Mouse (Mus musculus) limb, embryonic 10.5 days (tissue): Measurements from ENCODE around the gene Srgap3. TPM values are rescaled to one million over a fixed set of nuclear protein-coding genes. Genes with fewer than 3 reads are reported as not detected.
"Not testable (repeated sequence)": the region's sequence is repeated elsewhere in the genome, so short reads cannot be mapped to it uniquely, and the experiment has no call there.

ENCODE experiments used
- DNase-seq: peaks from one replicate; pipeline ENCODE4 v3.0.0-alpha.2; 2017; ENCODE audit warnings: low spot score
- H3K27ac ChIP-seq: fragments of 300-500 bp; sonication (generic); 2 replicates; pipeline ENCODE4 v1.5.1; 2016; ENCODE audit warnings: mild to moderate bottlenecking
- H3K27me3 ChIP-seq: fragments of 300-500 bp; sonication (generic); 2 replicates; pipeline ENCODE4 v1.6.1; 2016; ENCODE audit warnings: low read depth, mild to moderate bottlenecking; ENCODE audit not compliant: poor library complexity, severe bottlenecking
- H3K36me3 ChIP-seq: fragments of 300-500 bp; sonication (generic); 2 replicates; pipeline ENCODE4 v1.6.1; 2016; ENCODE audit warnings: mild to moderate bottlenecking, moderate library complexity
- H3K4me1 ChIP-seq: fragments of 300-500 bp; sonication (generic); 2 replicates; pipeline ENCODE4 v1.6.1; 2016
- H3K4me3 ChIP-seq: fragments of 300-500 bp; sonication (generic); 2 replicates; pipeline ENCODE4 v1.5.1; 2016; ENCODE audit warnings: mild to moderate bottlenecking, moderate library complexity
- H3K9me3 ChIP-seq: fragments of 300-500 bp; sonication (generic); replicated peaks from 2 replicates; pipeline ENCODE4 v1.6.1; 2016; ENCODE audit warnings: mild to moderate bottlenecking
- WGBS: fragments of 180-500 bp; shearing (Covaris S2); methylation state at CpG from one replicate; pipeline ENCODE4 v1.1.7; 2016; 5-methylcytosine and 5-hydroxymethylcytosine counted together
- polyA plus RNA-seq: library from polyadenylated mRNA; unstranded; fragments of >200 nt; fragmentation: Nextera tagmentation; extraction: Ambion mirVana; gene quantifications from 2 replicates; pipeline ENCODE4 v1.2.1, GENCODE M21; 2016

Srgap3 gene
- polyA plus RNA-seq, 1 experiment from 2014 or later = 3.8 TPM

GRCm38 (mm10) chr6:112861351-112862297 is 85.4 kb downstream of the Srgap3 start:
- Histone ChIP-seq H3K27ac (no peak overlapping the region), H3K27me3 (no peaks in the 10 kb centered on the region), H3K9me3 (no peaks in the 10 kb centered on the region), H3K4me3 (no peak overlapping the region), H3K36me3 (no peaks in the 10 kb centered on the region), H3K4me1 (peaks cover 5% of the 10 kb centered on the region; the same call in 1 of the 2 replicates)
- no peak for DNase-seq
- WGBS = 89% methylated on average over 11 of the region's 11 CpGs

GRCm38 (mm10) chr6:112860290-112860689 is 86.8 kb downstream of the Srgap3 start:
- DNase-seq, H3K4me3 ChIP-seq, H3K27me3 ChIP-seq, H3K4me1 ChIP-seq, H3K36me3 ChIP-seq, H3K9me3 ChIP-seq, H3K27ac ChIP-seq: not testable (repeated sequence)
- whole genome bisulfite sequencing = 97% methylated on average over 5 of the region's 5 CpGs

GRCm38 (mm10) chr6:112857057-112857456 is 90.0 kb downstream of the Srgap3 start:
- H3K27me3 ChIP-seq = no peaks in the 10 kb centered on the region
- H3K27ac ChIP-seq = no peak overlapping the region
- no peaks in the 10 kb centered on the region for H3K9me3 ChIP-seq
- no peak for DNase-seq
- H3K4me3 ChIP-seq = no peak overlapping the region
- no peaks in the 10 kb centered on the region for H3K36me3 ChIP-seq
- H3K4me1 ChIP-seq = peaks cover 15% of the 10 kb centered on the region
- WGBS = 68% methylated on average over 6 of the region's 6 CpGs

GRCm38 (mm10) chr6:112855183-112855582 is 91.9 kb downstream of the Srgap3 start:
- Histone ChIP-seq H3K9me3 (no peaks in the 10 kb centered on the region), H3K4me3 (no peak overlapping the region), H3K27me3 (no peaks in the 10 kb centered on the region), H3K4me1 (peaks cover 18% of the 10 kb centered on the region), H3K36me3 (no peaks in the 10 kb centered on the region), H3K27ac (no peak overlapping the region)
- DNase-seq = no peak
- 92% methylated on average over 6 of the region's 6 CpGs for WGBS

GRCm38 (mm10) chr6:112852261-112853235 is 94.5 kb downstream of the Srgap3 start:
- Histone ChIP-seq H3K36me3 (no peaks in the 10 kb centered on the region), H3K4me3 (no peak overlapping the region), H3K27me3 (no peaks in the 10 kb centered on the region), H3K9me3 (no peaks in the 10 kb centered on the region), H3K27ac (no peak overlapping the region), H3K4me1 (peaks cover 18% of the 10 kb centered on the region)
- no peak for DNase-seq
- 63% methylated on average over 14 of the region's 14 CpGs for WGBS

GRCm38 (mm10) chr6:112850745-112851144 is 96.3 kb downstream of the Srgap3 start:
- Histone ChIP-seq H3K27me3 (no peaks in the 10 kb centered on the region), H3K4me1 (peaks cover 13% of the 10 kb centered on the region), H3K4me3 (no peak overlapping the region), H3K36me3 (no peaks in the 10 kb centered on the region), H3K9me3 (no peaks in the 10 kb centered on the region), H3K27ac (no peak overlapping the region)
- no peak for DNase-seq
- 76% methylated on average over 5 of the region's 5 CpGs for WGBS

- no peaks in the 10 kb centered on the region for H3K9me3 ChIP-seq
- no peaks in the 10 kb centered on the region for H3K27me3 ChIP-seq
- no peak for DNase-seq
- WGBS = 94% methylated on average over 8 of the region's 8 CpGs
- H3K36me3 ChIP-seq = no peaks in the 10 kb centered on the region
- H3K4me1 ChIP-seq = peaks cover 20% of the 10 kb centered on the region
- H3K4me3 ChIP-seq = no peak overlapping the region
- no peak overlapping the region for H3K27ac ChIP-seq
Measured at GRCm38 (mm10) chr6:112848629-112849180, 98.4 kb downstream of the Srgap3 start.

- H3K4me1 ChIP-seq = peaks cover 20% of the 10 kb centered on the region; the same call in 1 of the 2 replicates
- no peak overlapping the region for H3K27ac ChIP-seq
- no peak for DNase-seq
- no peak overlapping the region for H3K4me3 ChIP-seq
- no peaks in the 10 kb centered on the region for H3K36me3 ChIP-seq
- H3K9me3 ChIP-seq = no peaks in the 10 kb centered on the region
- no peaks in the 10 kb centered on the region for H3K27me3 ChIP-seq
- WGBS = 95% methylated on average over 9 of the region's 9 CpGs
Measured at GRCm38 (mm10) chr6:112846863-112847262, 100.2 kb downstream of the Srgap3 start.

GRCm38 (mm10) chr6:112842426-112842825 is 104.6 kb downstream of the Srgap3 start:
- no peaks in the 10 kb centered on the region for H3K27me3 ChIP-seq
- H3K36me3 ChIP-seq = no peaks in the 10 kb centered on the region
- no peaks in the 10 kb centered on the region for H3K9me3 ChIP-seq
- no peak for DNase-seq
- H3K4me1 ChIP-seq = peaks cover 20% of the 10 kb centered on the region
- H3K4me3 ChIP-seq = no peak overlapping the region
- H3K27ac ChIP-seq = 0 out of 2 replicates have a peak overlapping the region, but pooled peaks have one; percentile 40
- 62% methylated on average over 5 of the region's 5 CpGs for WGBS

- no peaks in the 10 kb centered on the region for H3K27me3 ChIP-seq
- H3K4me1 ChIP-seq = peaks cover 22% of the 10 kb centered on the region
- 72% methylated on average over 5 of the region's 5 CpGs for WGBS
- no peak for DNase-seq
- no peak overlapping the region for H3K4me3 ChIP-seq
- no peak overlapping the region for H3K27ac ChIP-seq
- no peaks in the 10 kb centered on the region for H3K36me3 ChIP-seq
- no peaks in the 10 kb centered on the region for H3K9me3 ChIP-seq
Measured at GRCm38 (mm10) chr6:112840400-112840799, 106.7 kb downstream of the Srgap3 start.

- H3K4me3 ChIP-seq = no peak overlapping the region
- 77% methylated on average over 3 of the region's 3 CpGs for WGBS
- peaks cover 16% of the 10 kb centered on the region for H3K4me1 ChIP-seq
- H3K27me3 ChIP-seq = no peaks in the 10 kb centered on the region
- H3K27ac ChIP-seq = no peak overlapping the region
- no peak for DNase-seq
- no peaks in the 10 kb centered on the region for H3K9me3 ChIP-seq
- H3K36me3 ChIP-seq = no peaks in the 10 kb centered on the region
Measured at GRCm38 (mm10) chr6:112839391-112839790, 107.7 kb downstream of the Srgap3 start.

GRCm38 (mm10) chr6:112838879-112839278 is 108.2 kb downstream of the Srgap3 start:
- no peak overlapping the region for H3K27ac ChIP-seq
- H3K4me3 ChIP-seq = no peak overlapping the region
- no peaks in the 10 kb centered on the region for H3K27me3 ChIP-seq
- 76% methylated on average over 2 of the region's 2 CpGs for WGBS
- peaks cover 21% of the 10 kb centered on the region for H3K4me1 ChIP-seq
- DNase-seq = no peak
- no peaks in the 10 kb centered on the region for H3K36me3 ChIP-seq
- H3K9me3 ChIP-seq = no peaks in the 10 kb centered on the region
